ENCODE assay signal across 14 mouse cellular contexts in genomic region chr10:36750021-36750420, GRCm38 (mm10).
DNase-seq lines count a peak whose midpoint lies in the region; ATAC-seq and TF ChIP-seq lines count a peak whose summit lies in the region.
"Had no signal": no experiment of that assay in that cellular context is flagged by ENCODE, and none has a peak within 500 bp of the region (broad histone marks: within the 10 kb centered on the region; RNA-seq: fewer than 3 reads in every experiment).

No protein-coding gene starts in this region.

- no peak overlapping the region for H3K4me2 ChIP-seq in hindbrain, embryonic 11.5 days (replicated peaks; ENCODE audit: low read depth, low read length)
- no peak overlapping the region for H3K4me2 ChIP-seq in hindbrain, embryonic 12.5 days (replicated peaks)
- H3K4me2 ChIP-seq in neural tube, embryonic 12.5 days (replicated peaks) = no peak overlapping the region
- H3K4me2 ChIP-seq in neural tube, embryonic 15.5 days = no peak overlapping the region
- H3K4me2 ChIP-seq in forebrain, postnatal 0 days (ENCODE audit: low read depth) = no peak overlapping the region
- H3K4me2 ChIP-seq in midbrain, postnatal 0 days (ENCODE audit: low read depth, low read length, poor library complexity, severe bottlenecking) = no peak overlapping the region
- H3K4me2 ChIP-seq in kidney, embryonic 14.5 days (replicated peaks; ENCODE audit: low read depth, low read length) = no peak overlapping the region
- H3K4me2 ChIP-seq: embryonic facial prominence, embryonic 12.5 days; neural tube, embryonic 13.5 days; stomach, embryonic 15.5 days had no signal

- H3K4me1 ChIP-seq in hindbrain, embryonic 11.5 days (replicated peaks; ENCODE audit: control insufficient read depth, insufficient read depth, low read length) = no peaks in the 10 kb centered on the region
- H3K4me1 ChIP-seq in hindbrain, embryonic 12.5 days = no peaks in the 10 kb centered on the region
- no peaks in the 10 kb centered on the region for H3K4me1 ChIP-seq in neural tube, embryonic 12.5 days
- peaks cover 3% of the 10 kb centered on the region; the same call in 1 of the 2 replicates for H3K4me1 ChIP-seq in neural tube, embryonic 15.5 days
- H3K4me1 ChIP-seq in forebrain, postnatal 0 days (ENCODE audit: insufficient read depth) = no peaks in the 10 kb centered on the region
- H3K4me1 ChIP-seq in midbrain, postnatal 0 days (ENCODE audit: insufficient read depth, low read length) = no peaks in the 10 kb centered on the region
- no peaks in the 10 kb centered on the region for H3K4me1 ChIP-seq in kidney, embryonic 14.5 days (ENCODE audit: control insufficient read depth, insufficient read depth, low read length)
- H3K4me1 ChIP-seq: embryonic facial prominence, embryonic 12.5 days; stomach, embryonic 15.5 days had no signal

- no peaks in the 10 kb centered on the region for H3K9me3 ChIP-seq in hindbrain, embryonic 11.5 days (ENCODE audit: control insufficient read depth, low read length)
- H3K9me3 ChIP-seq in hindbrain, embryonic 12.5 days (replicated peaks) = no peaks in the 10 kb centered on the region
- H3K9me3 ChIP-seq in neural tube, embryonic 12.5 days = no peaks in the 10 kb centered on the region
- H3K9me3 ChIP-seq in neural tube, embryonic 15.5 days (replicated peaks) = no peaks in the 10 kb centered on the region
- H3K9me3 ChIP-seq in forebrain, postnatal 0 days (ENCODE audit: low read length) = no peaks in the 10 kb centered on the region
- no peaks in the 10 kb centered on the region for H3K9me3 ChIP-seq in midbrain, postnatal 0 days (ENCODE audit: low read length)
- H3K9me3 ChIP-seq in kidney, embryonic 14.5 days (ENCODE audit: control insufficient read depth, low read length) = no peaks in the 10 kb centered on the region
- H3K9me3 ChIP-seq: embryonic facial prominence, embryonic 12.5 days; neural tube, embryonic 13.5 days; stomach, embryonic 15.5 days had no signal

- no peak overlapping the region for H3K9ac ChIP-seq in hindbrain, embryonic 11.5 days (ENCODE audit: low read depth, low read length)
- H3K9ac ChIP-seq in hindbrain, embryonic 12.5 days = no peak overlapping the region
- no peak overlapping the region for H3K9ac ChIP-seq in neural tube, embryonic 12.5 days
- H3K9ac ChIP-seq in neural tube, embryonic 15.5 days (replicated peaks) = no peak overlapping the region
- no peak overlapping the region for H3K9ac ChIP-seq in forebrain, postnatal 0 days
- no peak overlapping the region for H3K9ac ChIP-seq in midbrain, postnatal 0 days (replicated peaks; ENCODE audit: low read length, poor library complexity, severe bottlenecking)
- no peak overlapping the region for H3K9ac ChIP-seq in kidney, embryonic 14.5 days (ENCODE audit: low read depth, low read length)
- H3K9ac ChIP-seq: embryonic facial prominence, embryonic 12.5 days; liver, embryonic 14.5 days; neural tube, embryonic 13.5 days; stomach, embryonic 15.5 days had no signal

- no peaks in the 10 kb centered on the region for H3K36me3 ChIP-seq in hindbrain, embryonic 11.5 days (ENCODE audit: control insufficient read depth, insufficient read depth, low read length)
- H3K36me3 ChIP-seq in hindbrain, embryonic 12.5 days = no peaks in the 10 kb centered on the region
- H3K36me3 ChIP-seq in neural tube, embryonic 12.5 days = no peaks in the 10 kb centered on the region
- H3K36me3 ChIP-seq in neural tube, embryonic 15.5 days = no peaks in the 10 kb centered on the region
- H3K36me3 ChIP-seq in forebrain, postnatal 0 days (ENCODE audit: insufficient read depth) = no peaks in the 10 kb centered on the region
- H3K36me3 ChIP-seq in midbrain, postnatal 0 days (ENCODE audit: insufficient read depth, low read length) = no peaks in the 10 kb centered on the region
- no peaks in the 10 kb centered on the region for H3K36me3 ChIP-seq in kidney, embryonic 14.5 days (ENCODE audit: control insufficient read depth, insufficient read depth, low read length)
- H3K36me3 ChIP-seq: embryonic facial prominence, embryonic 12.5 days; neural tube, embryonic 13.5 days; stomach, embryonic 15.5 days had no signal

- WGBS in hindbrain, embryonic 11.5 days = 64% methylated on average over 1 of the region's 1 CpGs
- 87% methylated on average over 1 of the region's 1 CpGs for WGBS in hindbrain, embryonic 12.5 days
- WGBS in neural tube, embryonic 12.5 days = 69% methylated on average over 1 of the region's 1 CpGs
- WGBS in neural tube, embryonic 15.5 days = 81% methylated on average over 1 of the region's 1 CpGs
- WGBS in forebrain, postnatal 0 days = 83% methylated on average over 1 of the region's 1 CpGs
- 69% methylated on average over 1 of the region's 1 CpGs for WGBS in midbrain, postnatal 0 days
- 67% methylated on average over 1 of the region's 1 CpGs for WGBS in kidney, embryonic 14.5 days

- no peaks in the 10 kb centered on the region for H3K27me3 ChIP-seq in hindbrain, embryonic 11.5 days (ENCODE audit: control insufficient read depth, insufficient read depth, low read length)
- no peaks in the 10 kb centered on the region for H3K27me3 ChIP-seq in hindbrain, embryonic 12.5 days
- H3K27me3 ChIP-seq in neural tube, embryonic 12.5 days (replicated peaks) = no peaks in the 10 kb centered on the region
- no peaks in the 10 kb centered on the region for H3K27me3 ChIP-seq in neural tube, embryonic 15.5 days (replicated peaks)
- no peaks in the 10 kb centered on the region for H3K27me3 ChIP-seq in forebrain, postnatal 0 days (ENCODE audit: insufficient read depth, low read length)
- H3K27me3 ChIP-seq in midbrain, postnatal 0 days (ENCODE audit: insufficient read depth, low read length) = no peaks in the 10 kb centered on the region
- H3K27me3 ChIP-seq in kidney, embryonic 14.5 days (ENCODE audit: control insufficient read depth, insufficient read depth, low read length) = no peaks in the 10 kb centered on the region
- H3K27me3 ChIP-seq: embryonic facial prominence, embryonic 12.5 days; neural tube, embryonic 13.5 days; stomach, embryonic 15.5 days had no signal

- H3K4me3 ChIP-seq in hindbrain, embryonic 11.5 days (ENCODE audit: low read depth, low read length) = no peak overlapping the region
- no peak overlapping the region for H3K4me3 ChIP-seq in hindbrain, embryonic 12.5 days
- H3K4me3 ChIP-seq in neural tube, embryonic 12.5 days = no peak overlapping the region
- no peak overlapping the region for H3K4me3 ChIP-seq in neural tube, embryonic 15.5 days (replicated peaks)
- no peak overlapping the region for H3K4me3 ChIP-seq in forebrain, postnatal 0 days (ENCODE audit: low read depth, low read length)
- H3K4me3 ChIP-seq in midbrain, postnatal 0 days (ENCODE audit: low read depth, low read length) = no peak overlapping the region
- no peak overlapping the region for H3K4me3 ChIP-seq in kidney, embryonic 14.5 days (ENCODE audit: low read length)
- H3K4me3 ChIP-seq: embryonic facial prominence, embryonic 12.5 days; neural tube, embryonic 13.5 days; stomach, embryonic 15.5 days had no signal

- ATAC-seq in hindbrain, embryonic 11.5 days (ENCODE audit: low FRiP score) = peak; percentile 47; the same call in 1 of the 2 replicates
- ATAC-seq in hindbrain, embryonic 12.5 days (ENCODE audit: low FRiP score) = no peak
- ATAC-seq in neural tube, embryonic 12.5 days (ENCODE audit: low FRiP score, low read depth) = 0 out of 2 replicates have a peak, but pooled peaks have one; percentile 29
- no peak for ATAC-seq in neural tube, embryonic 15.5 days (ENCODE audit: low FRiP score)
- no peak for ATAC-seq in forebrain, postnatal 0 days
- no peak for ATAC-seq in midbrain, postnatal 0 days (ENCODE audit: low FRiP score)
- ATAC-seq in kidney, embryonic 14.5 days (ENCODE audit: low FRiP score, low TSS enrichment) = no peak
- ATAC-seq: intestine, embryonic 16.5 days had no signal

- TF ChIP-seq CTCF in forebrain, postnatal 0 days (IDR thresholded peaks at IDR 0.05; ENCODE audit: low read depth) = no peak
- TF ChIP-seq CTCF in midbrain, postnatal 0 days (IDR thresholded peaks at IDR 0.05) = no peak

- no peak overlapping the region for H3K27ac ChIP-seq in hindbrain, embryonic 11.5 days (ENCODE audit: low read depth, low read length)
- no peak overlapping the region for H3K27ac ChIP-seq in hindbrain, embryonic 12.5 days
- no peak overlapping the region for H3K27ac ChIP-seq in neural tube, embryonic 12.5 days
- no peak overlapping the region for H3K27ac ChIP-seq in neural tube, embryonic 15.5 days (replicated peaks)
- no peak overlapping the region for H3K27ac ChIP-seq in forebrain, postnatal 0 days (ENCODE audit: low read depth, low read length)
- H3K27ac ChIP-seq in midbrain, postnatal 0 days (ENCODE audit: low read depth, low read length) = no peak overlapping the region
- H3K27ac ChIP-seq in kidney, embryonic 14.5 days (ENCODE audit: low read depth, low read length) = no peak overlapping the region
- H3K27ac ChIP-seq: embryonic facial prominence, embryonic 12.5 days; liver, embryonic 14.5 days; neural tube, embryonic 13.5 days; stomach, embryonic 15.5 days had no signal

- peak; percentile 10 for DNase-seq in hindbrain, embryonic 11.5 days (ENCODE audit: low spot score)
- peak; percentile 17 for DNase-seq in forebrain, postnatal 0 days
- DNase-seq in midbrain, postnatal 0 days (ENCODE audit: low spot score) = peak; percentile 42
- DNase-seq: cerebellum, adult 8-10 months; right cerebral cortex, postnatal 25 days had no signal

Comparison
In these comparisons a context has a peak if more than half of its experiments do, and no peak if none do; other contexts are left out.
1. ATAC-seq: peak in hindbrain, embryonic 11.5 days (single experiment) and neural tube, embryonic 12.5 days (single experiment); none in hindbrain, embryonic 12.5 days (single experiment), neural tube, embryonic 15.5 days (single experiment), forebrain, postnatal 0 days (single experiment), midbrain, postnatal 0 days (single experiment) and kidney, embryonic 14.5 days (single experiment).
2. Peak in every context shown above with its lines, with median percentiles within 50 percentile points of each other: DNase-seq.